Mouse (Mus musculus): ENCODE measurements around the gene Slc25a40. TPM values are rescaled to one million over a fixed set of nuclear protein-coding genes. Genes with fewer than 3 reads are reported as not detected.

Gene Slc25a40
- 7.5 and 8.6 TPM in 2 replicates for polyA plus RNA-seq (2015; fragmentation: Nextera tagmentation; extraction: Ambion mirVana)

- peak within 1 kb of the TSS; percentile 87 for H3K9ac ChIP-seq (replicated peaks)
- no peaks in the 10 kb centered on the region for H3K9me3 ChIP-seq
- peak within 1 kb of the TSS; percentile 87 for H3K27ac ChIP-seq (replicated peaks)
- no peaks in the 10 kb centered on the region for H3K27me3 ChIP-seq
- peak within 1 kb of the TSS; percentile 93 for H3K4me3 ChIP-seq
- WGBS = under 1% methylated on average over 72 of the region's 93 CpGs
- H3K4me2 ChIP-seq (replicated peaks) = peak within 1 kb of the TSS; percentile 69
- peaks cover 10% of the 10 kb centered on the region; the same call in 1 of the 2 replicates for H3K36me3 ChIP-seq
- peak; percentile 98 for ATAC-seq (replicated peaks)
- H3K4me1 ChIP-seq = peaks cover 22% of the 10 kb centered on the region
These were observed at the start of gene Slc25a40, which contains the start of gene Dbf4 for GRCm38 (mm10) chr5:8422157-8422931. Gene Slc25a40, plus strand, starts transcription at chr5:8422850. Gene Dbf4, minus strand, starts transcription at chr5:8422716.

DNA sequence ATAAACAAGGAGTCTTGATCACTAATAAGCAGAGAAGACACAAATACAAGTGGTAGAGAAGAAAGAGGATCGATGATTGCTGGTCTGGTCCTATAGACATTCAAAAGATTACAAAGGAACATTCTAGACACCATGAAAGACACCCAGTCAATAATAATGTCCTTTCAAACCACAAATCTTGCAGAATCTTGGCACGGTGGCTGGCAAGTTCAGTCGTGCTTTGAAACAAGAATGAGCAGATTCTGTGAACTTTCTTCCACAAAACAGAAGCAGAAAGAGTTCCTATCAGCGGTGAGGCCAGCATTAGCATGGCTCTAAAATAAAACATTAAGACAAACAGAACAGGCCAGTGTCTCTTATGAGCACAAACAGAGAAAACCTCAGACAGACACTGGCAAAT lies 49.2 kb upstream of the Slc25a40 start:
- H3K4me3 ChIP-seq = no peak overlapping the region
- no peak overlapping the region for H3K27ac ChIP-seq (replicated peaks)
- 80% methylated on average over 4 of the region's 4 CpGs for WGBS
- no peaks in the 10 kb centered on the region for H3K4me1 ChIP-seq
- H3K9ac ChIP-seq (replicated peaks) = no peak overlapping the region
- H3K36me3 ChIP-seq = no peaks in the 10 kb centered on the region
- H3K9me3 ChIP-seq = no peaks in the 10 kb centered on the region
- no peak for ATAC-seq (replicated peaks)
- H3K27me3 ChIP-seq = no peaks in the 10 kb centered on the region
- H3K4me2 ChIP-seq (replicated peaks) = no peak overlapping the region

DNA sequence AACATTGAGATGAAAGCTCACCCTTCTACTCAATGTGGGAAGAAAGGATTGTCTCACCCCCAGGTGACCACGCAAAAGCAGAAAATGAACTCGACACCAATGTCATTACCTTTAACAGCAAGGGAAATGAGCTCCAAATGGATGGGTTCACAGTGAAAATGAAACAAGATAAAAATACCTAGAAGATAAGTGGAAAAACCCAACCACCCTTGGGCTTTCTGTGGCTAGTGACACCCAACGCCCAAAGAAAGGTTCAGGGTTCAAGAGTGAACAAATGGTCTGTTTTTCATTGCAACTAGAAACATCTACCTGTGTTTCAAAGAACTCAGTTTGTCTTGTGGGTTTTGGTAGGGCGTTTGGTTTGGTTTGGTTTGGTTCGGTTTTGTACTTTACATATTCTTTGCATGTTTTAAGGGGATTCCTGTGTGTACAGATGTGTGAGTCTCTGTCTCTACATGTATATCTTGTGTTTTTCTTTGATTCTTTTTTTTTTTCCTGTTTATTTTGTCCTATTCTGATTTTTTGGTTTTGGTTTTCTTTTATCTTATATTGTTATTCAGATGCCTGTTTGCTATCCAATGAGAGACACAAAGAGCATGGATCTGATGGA lies 48.2 kb upstream of the Slc25a40 start:
- WGBS = 88% methylated on average over 5 of the region's 5 CpGs

GRCm38 (mm10) chr5:8393891-8394583 lies 28.6 kb upstream of the Slc25a40 start:
- Histone ChIP-seq H3K36me3 (peaks cover 15% of the 10 kb centered on the region), H3K4me3 (no peak overlapping the region), H3K27ac (replicated peaks) (no peak overlapping the region), H3K27me3 (no peaks in the 10 kb centered on the region), H3K4me2 (replicated peaks) (no peak overlapping the region), H3K4me1 (no peaks in the 10 kb centered on the region), H3K9ac (replicated peaks) (no peak overlapping the region), H3K9me3 (no peaks in the 10 kb centered on the region)
- 71% methylated on average over 1 of the region's 1 CpGs for WGBS
- ATAC-seq (replicated peaks) = no peak

More for the DNA sequence above, 48.2 kb upstream of the Slc25a40 start:
- no peak overlapping the region for H3K4me3 ChIP-seq
- no peak overlapping the region for H3K4me2 ChIP-seq (replicated peaks)
- no peaks in the 10 kb centered on the region for H3K27me3 ChIP-seq
- H3K4me1 ChIP-seq = no peaks in the 10 kb centered on the region
- no peak overlapping the region for H3K9ac ChIP-seq (replicated peaks)
- no peak for ATAC-seq (replicated peaks)
- no peaks in the 10 kb centered on the region for H3K36me3 ChIP-seq
- H3K27ac ChIP-seq (replicated peaks) = no peak overlapping the region
- H3K9me3 ChIP-seq = no peaks in the 10 kb centered on the region

GRCm38 (mm10) chr5:8397587-8398249 lies 24.9 kb upstream of the Slc25a40 start:
- Histone ChIP-seq H3K36me3 (peaks cover 32% of the 10 kb centered on the region), H3K9me3 (no peaks in the 10 kb centered on the region), H3K27me3 (no peaks in the 10 kb centered on the region), H3K4me3 (no peak overlapping the region), H3K27ac (replicated peaks) (no peak overlapping the region), H3K4me1 (no peaks in the 10 kb centered on the region), H3K4me2 (replicated peaks) (no peak overlapping the region), H3K9ac (replicated peaks) (no peak overlapping the region)
- ATAC-seq (replicated peaks) = no peak
- WGBS = 90% methylated on average over 13 of the region's 13 CpGs

DNA sequence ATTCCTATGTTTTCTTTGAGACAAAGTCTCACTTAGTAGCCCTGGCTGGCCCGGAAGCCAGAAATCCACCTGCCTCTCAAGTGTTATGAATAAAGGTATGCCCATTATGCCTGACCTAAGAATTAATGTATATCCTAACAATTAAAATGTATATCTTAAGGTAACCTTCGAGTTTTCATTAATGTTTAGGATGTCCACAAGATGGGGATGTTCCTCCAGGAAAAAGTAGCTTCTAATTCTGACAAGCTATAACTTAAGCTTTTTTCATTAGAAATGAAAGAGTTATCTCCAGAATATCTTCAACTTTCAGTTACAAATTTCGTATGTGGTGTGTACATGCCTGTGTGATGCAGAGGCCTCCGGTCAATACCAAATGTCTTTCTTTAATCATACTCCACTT lies 13.9 kb upstream of the Slc25a40 start:
- Histone ChIP-seq H3K9ac (replicated peaks) (no peak overlapping the region), H3K4me3 (no peak overlapping the region), H3K4me1 (no peaks in the 10 kb centered on the region), H3K36me3 (peaks cover 38% of the 10 kb centered on the region), H3K27ac (replicated peaks) (no peak overlapping the region), H3K9me3 (no peaks in the 10 kb centered on the region), H3K27me3 (no peaks in the 10 kb centered on the region), H3K4me2 (replicated peaks) (no peak overlapping the region)
- 92% methylated on average over 4 of the region's 4 CpGs for WGBS
- no peak for ATAC-seq (replicated peaks)

- no peak overlapping the region for H3K4me3 ChIP-seq
- peaks cover 14% of the 10 kb centered on the region; the same call in 1 of the 2 replicates for H3K36me3 ChIP-seq
- no peak overlapping the region for H3K4me2 ChIP-seq (replicated peaks)
- H3K9me3 ChIP-seq = no peaks in the 10 kb centered on the region
- no peak for ATAC-seq (replicated peaks)
- no peak overlapping the region for H3K27ac ChIP-seq (replicated peaks)
- H3K4me1 ChIP-seq = peaks cover 11% of the 10 kb centered on the region
- no peaks in the 10 kb centered on the region for H3K27me3 ChIP-seq
- 87% methylated on average over 3 of the region's 3 CpGs for WGBS
- H3K9ac ChIP-seq (replicated peaks) = no peak overlapping the region
These were observed 5.8 kb upstream of the Slc25a40 start for GRCm38 (mm10) chr5:8416683-8417413.

DNA sequence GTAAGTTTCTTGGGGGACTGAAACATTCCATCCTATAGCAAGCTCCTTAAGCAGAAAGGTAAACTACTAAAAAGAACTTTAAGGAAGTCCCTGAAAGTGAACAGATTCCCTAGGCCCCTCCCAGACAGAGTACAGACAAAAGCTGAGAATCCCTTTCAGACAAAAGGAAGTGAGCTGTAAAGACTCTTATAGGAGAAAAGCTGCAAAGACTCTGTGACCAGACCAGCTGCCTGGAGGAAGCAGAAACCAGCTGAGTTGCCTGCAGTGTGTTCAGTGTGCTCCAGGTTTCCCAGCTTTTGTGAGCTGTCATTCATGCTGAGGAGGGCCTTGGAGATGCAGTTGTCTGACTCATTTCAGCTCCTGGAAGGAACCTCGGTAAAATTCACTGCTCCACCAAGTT lies 5.2 kb upstream of the Slc25a40 start:
- no peak overlapping the region for H3K4me2 ChIP-seq (replicated peaks)
- no peak overlapping the region for H3K27ac ChIP-seq (replicated peaks)
- H3K36me3 ChIP-seq = peaks cover 12% of the 10 kb centered on the region; the same call in 1 of the 2 replicates
- no peak for ATAC-seq (replicated peaks)
- H3K4me1 ChIP-seq = peaks cover 12% of the 10 kb centered on the region
- 27% methylated on average over 1 of the region's 1 CpGs for WGBS
- H3K4me3 ChIP-seq = no peak overlapping the region
- H3K9me3 ChIP-seq = no peaks in the 10 kb centered on the region
- no peaks in the 10 kb centered on the region for H3K27me3 ChIP-seq
- H3K9ac ChIP-seq (replicated peaks) = no peak overlapping the region

DNA sequence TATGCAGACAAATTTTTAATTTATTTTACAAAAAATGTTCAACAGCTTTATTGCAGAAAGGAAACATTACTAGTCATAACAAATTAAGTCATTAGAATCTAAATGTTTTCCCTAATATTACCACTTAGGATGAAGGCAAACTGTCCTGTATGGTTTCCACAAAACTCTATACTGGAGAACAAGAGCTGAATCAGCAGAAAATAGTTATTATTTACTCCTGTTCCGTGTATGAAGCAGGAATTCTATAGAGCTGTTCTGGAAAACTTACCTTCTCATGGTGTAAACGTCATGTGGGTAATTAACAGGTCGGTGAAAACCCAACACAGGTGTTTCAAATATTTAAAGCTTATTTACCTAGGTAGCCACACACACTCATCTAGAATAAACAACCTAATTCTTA lies 1.2 kb upstream of the Slc25a40 start:
- 3% methylated on average over 3 of the region's 3 CpGs for WGBS
- H3K27me3 ChIP-seq = no peaks in the 10 kb centered on the region
- no peak for ATAC-seq (replicated peaks)
- H3K27ac ChIP-seq (replicated peaks) = no peak overlapping the region
- H3K4me1 ChIP-seq = peaks cover 22% of the 10 kb centered on the region
- H3K4me3 ChIP-seq = peak overlapping the region; percentile 93
- H3K4me2 ChIP-seq (replicated peaks) = peak overlapping the region; percentile 69
- H3K9ac ChIP-seq (replicated peaks) = peak overlapping the region; percentile 87
- H3K9me3 ChIP-seq = no peaks in the 10 kb centered on the region
- peaks cover 12% of the 10 kb centered on the region; the same call in 1 of the 2 replicates for H3K36me3 ChIP-seq

DNA sequence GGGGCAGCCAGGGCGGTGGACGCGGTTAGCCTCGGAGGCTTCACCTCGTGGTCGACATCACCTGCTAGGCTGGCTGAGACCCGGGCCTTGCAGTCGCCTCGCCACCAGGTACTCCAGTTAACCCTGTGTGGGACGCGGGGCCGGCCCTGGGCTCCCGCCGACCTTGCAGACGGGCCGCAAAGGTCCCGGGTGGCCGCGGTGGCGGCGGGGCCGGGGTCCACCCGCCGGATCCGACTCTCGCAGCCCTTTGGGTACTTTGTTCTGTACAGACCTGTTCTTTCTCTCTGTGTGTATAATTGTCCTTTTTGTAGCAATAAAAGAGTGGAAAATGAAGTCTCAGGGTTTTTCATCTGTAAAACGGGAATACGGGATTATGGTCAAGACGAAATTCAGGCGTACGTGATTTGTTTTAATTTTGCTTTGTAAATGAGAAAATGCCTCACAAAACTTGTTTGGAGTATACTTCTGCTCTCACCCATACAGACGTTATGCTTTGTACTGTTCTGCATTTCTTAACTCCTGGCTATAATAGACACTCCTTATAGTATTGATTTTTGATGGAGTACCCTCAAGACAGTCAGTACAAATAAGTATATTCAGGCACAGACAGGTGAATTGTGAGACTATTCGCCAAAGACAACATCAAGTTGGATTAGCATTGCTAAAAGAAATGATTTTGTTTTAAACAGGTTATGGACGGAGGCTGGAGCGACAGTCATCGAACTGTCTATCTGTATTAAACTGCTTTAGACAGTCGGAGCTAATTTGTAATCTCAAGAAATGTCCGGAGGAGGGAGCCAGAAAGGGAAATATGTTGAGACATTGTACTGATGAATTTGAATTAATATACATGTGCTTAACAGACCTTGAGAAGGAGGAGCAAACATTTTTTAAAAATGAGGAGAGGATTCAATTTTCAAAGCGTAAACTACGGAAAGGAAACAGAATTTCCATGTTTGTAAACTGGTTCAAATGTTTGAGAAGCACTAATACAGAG lies 580 bp downstream of the Slc25a40 start:
- Histone ChIP-seq H3K4me3 (peak overlapping the region; percentile 93), H3K9me3 (no peaks in the 10 kb centered on the region), H3K36me3 (peaks cover 6% of the 10 kb centered on the region; the same call in 1 of the 2 replicates), H3K9ac (replicated peaks) (peak overlapping the region; percentile 87), H3K27ac (replicated peaks) (peak overlapping the region; percentile 87), H3K4me2 (replicated peaks) (peak overlapping the region; percentile 69), H3K27me3 (no peaks in the 10 kb centered on the region), H3K4me1 (peaks cover 22% of the 10 kb centered on the region)
- under 1% methylated on average over 40 of the region's 40 CpGs for WGBS
- 0 out of 2 replicates have a peak, but pooled peaks have one; percentile 11 for ATAC-seq (replicated peaks)
